Mouse (Mus musculus) kidney, embryonic 15.5 days (tissue): ENCODE measurements around the gene Jade2. TPM values are rescaled to one million over a fixed set of nuclear protein-coding genes. Genes with fewer than 3 reads are reported as not detected.
"Not testable (repeated sequence)": the region's sequence is repeated elsewhere in the genome, so short reads cannot be mapped to it uniquely, and the experiment has no call there.

Experiments used
- ATAC-seq: fragments of 200-750 bp; cut with Nextera tagmentation; replicated peaks from 2 replicates; pipeline ENCODE4 v1.8.0; 2017; ENCODE audit warnings: moderate TSS enrichment; ENCODE audit not compliant: low FRiP score
- H3K27ac ChIP-seq: fragments of 300-500 bp; sonication (generic); 2 replicates; pipeline ENCODE4 v1.5.1; 2015; ENCODE audit warnings: mild to moderate bottlenecking, inconsistent platforms
- H3K27me3 ChIP-seq: fragments of 300-500 bp; sonication (generic); 2 replicates; pipeline ENCODE4 v1.6.1; 2015; ENCODE audit warnings: inconsistent platforms
- H3K36me3 ChIP-seq: fragments of 300-500 bp; sonication (generic); 2 replicates; pipeline ENCODE4 v1.6.1; 2015; ENCODE audit warnings: inconsistent platforms
- H3K4me1 ChIP-seq: fragments of 300-500 bp; sonication (generic); 2 replicates; pipeline ENCODE4 v1.6.1; 2015; ENCODE audit warnings: inconsistent platforms
- H3K4me2 ChIP-seq: fragments of 300-500 bp; sonication (generic); 2 replicates; pipeline ENCODE4 v1.6.1; 2015; ENCODE audit warnings: moderate library complexity, mild to moderate bottlenecking, inconsistent platforms
- H3K4me3 ChIP-seq: fragments of 300-500 bp; sonication (generic); replicated peaks from 2 replicates; pipeline ENCODE4 v1.5.1; 2015; ENCODE audit warnings: mild to moderate bottlenecking, inconsistent platforms
- H3K9ac ChIP-seq: fragments of 300-500 bp; sonication (generic); 2 replicates; pipeline ENCODE4 v1.6.1; 2015; ENCODE audit warnings: mild to moderate bottlenecking, inconsistent platforms
- H3K9me3 ChIP-seq: fragments of 300-500 bp; sonication (generic); replicated peaks from 2 replicates; pipeline ENCODE4 v1.6.1; 2016; ENCODE audit warnings: inconsistent platforms
- WGBS: fragments of 180-500 bp; shearing (Covaris S2); methylation state at CpG from one replicate; pipeline ENCODE4 v1.1.7; 2015; ENCODE audit warnings: mixed read lengths; 5-methylcytosine and 5-hydroxymethylcytosine counted together
- polyA plus RNA-seq: library from polyadenylated mRNA; unstranded; fragments of >200 nt; fragmentation: Nextera tagmentation; extraction: Ambion mirVana; gene quantifications from 2 replicates; pipeline ENCODE4 v1.2.1, GENCODE M21; 2015

The Jade2 gene
- polyA plus RNA-seq, 1 experiment from 2014 or later, result 0.81 TPM

GRCm38 (mm10) chr11:51807108-51807879 lies 50.2 kb downstream of the Jade2 start:
- H3K9me3 ChIP-seq, result 0 out of 2 replicates have a peak, but pooled peaks cover 3% of the 10 kb centered on the region
- 43% methylated on average over 13 of the region's 13 CpGs for WGBS
- H3K4me3 ChIP-seq, result no peak overlapping the region
- H3K36me3 ChIP-seq, result no peaks in the 10 kb centered on the region
- peak overlapping the region; percentile 13; the same call in 1 of the 2 replicates for H3K27ac ChIP-seq
- H3K9ac ChIP-seq, result no peak overlapping the region
- H3K27me3 ChIP-seq, result no peaks in the 10 kb centered on the region
- peaks cover 14% of the 10 kb centered on the region for H3K4me1 ChIP-seq
- ATAC-seq, result no peak
- no peak overlapping the region for H3K4me2 ChIP-seq

GRCm38 (mm10) chr11:51805221-51805981 lies 52.1 kb downstream of the Jade2 start:
- H3K27me3 ChIP-seq, result no peaks in the 10 kb centered on the region
- H3K36me3 ChIP-seq, result no peaks in the 10 kb centered on the region
- H3K4me2 ChIP-seq, result peak overlapping the region; percentile 76
- peak overlapping the region; percentile 73 for H3K27ac ChIP-seq
- peak; percentile 82 for ATAC-seq
- peaks cover 17% of the 10 kb centered on the region for H3K4me1 ChIP-seq
- peak overlapping the region; percentile 55 for H3K4me3 ChIP-seq
- WGBS, result 21% methylated on average over 17 of the region's 17 CpGs
- H3K9me3 ChIP-seq, result no peaks in the 10 kb centered on the region
- peak overlapping the region; percentile 44; the same call in 1 of the 2 replicates for H3K9ac ChIP-seq

GRCm38 (mm10) chr11:51800634-51801325 lies 56.7 kb downstream of the Jade2 start:
- Histone ChIP-seq H3K27ac (no peak overlapping the region), H3K9me3 (no peaks in the 10 kb centered on the region), H3K27me3 (no peaks in the 10 kb centered on the region), H3K4me2 (no peak overlapping the region), H3K4me1 (peaks cover 7% of the 10 kb centered on the region), H3K36me3 (no peaks in the 10 kb centered on the region), H3K9ac (no peak overlapping the region), H3K4me3 (no peak overlapping the region)
- ATAC-seq, result no peak
- 45% methylated on average over 8 of the region's 8 CpGs for WGBS

GRCm38 (mm10) chr11:51796272-51796671 lies 61.2 kb downstream of the Jade2 start:
- Histone ChIP-seq H3K4me2 (no peak overlapping the region), H3K4me3 (no peak overlapping the region), H3K27me3 (no peaks in the 10 kb centered on the region), H3K9me3 (no peaks in the 10 kb centered on the region), H3K9ac (no peak overlapping the region), H3K4me1 (0 out of 2 replicates have a peak, but pooled peaks cover 3% of the 10 kb centered on the region), H3K36me3 (peaks cover 16% of the 10 kb centered on the region), H3K27ac (no peak overlapping the region)
- 78% methylated on average over 4 of the region's 4 CpGs for WGBS
- ATAC-seq, result no peak

GRCm38 (mm10) chr11:51790662-51791061 lies 66.8 kb downstream of the Jade2 start:
- no peak overlapping the region for H3K4me2 ChIP-seq
- no peaks in the 10 kb centered on the region for H3K27me3 ChIP-seq
- no peaks in the 10 kb centered on the region for H3K4me1 ChIP-seq
- H3K9me3 ChIP-seq, result no peaks in the 10 kb centered on the region
- no peak overlapping the region for H3K27ac ChIP-seq
- 85% methylated on average over 7 of the region's 7 CpGs for WGBS
- peaks cover 68% of the 10 kb centered on the region for H3K36me3 ChIP-seq
- ATAC-seq, result no peak
- H3K4me3 ChIP-seq, result no peak overlapping the region
- H3K9ac ChIP-seq, result no peak overlapping the region

- not testable (repeated sequence) for ATAC-seq, H3K4me3 ChIP-seq, H3K9me3 ChIP-seq, H3K27me3 ChIP-seq, H3K4me1 ChIP-seq, H3K4me2 ChIP-seq, H3K27ac ChIP-seq, H3K9ac ChIP-seq
- 89% methylated on average over 4 of the region's 4 CpGs for WGBS
- peaks cover 72% of the 10 kb centered on the region for H3K36me3 ChIP-seq
Measured at GRCm38 (mm10) chr11:51789735-51790134, 67.7 kb downstream of the Jade2 start.

GRCm38 (mm10) chr11:51785926-51786325 lies 71.5 kb downstream of the Jade2 start:
- Histone ChIP-seq H3K27me3 (no peaks in the 10 kb centered on the region), H3K9me3 (no peaks in the 10 kb centered on the region), H3K4me1 (no peaks in the 10 kb centered on the region), H3K4me3 (no peak overlapping the region), H3K9ac (no peak overlapping the region), H3K36me3 (peaks cover 85% of the 10 kb centered on the region), H3K27ac (no peak overlapping the region), H3K4me2 (no peak overlapping the region)
- no peak for ATAC-seq
- 90% methylated on average over 6 of the region's 6 CpGs for WGBS

- Histone ChIP-seq H3K4me3 (no peak overlapping the region), H3K9me3 (no peaks in the 10 kb centered on the region), H3K36me3 (peaks cover 74% of the 10 kb centered on the region), H3K27me3 (no peaks in the 10 kb centered on the region), H3K9ac (no peak overlapping the region), H3K4me1 (no peaks in the 10 kb centered on the region), H3K4me2 (no peak overlapping the region), H3K27ac (no peak overlapping the region)
- no peak for ATAC-seq
- 88% methylated on average over 6 of the region's 6 CpGs for WGBS
Measured at GRCm38 (mm10) chr11:51782721-51783120, 74.7 kb downstream of the Jade2 start.

- H3K9ac ChIP-seq, result no peak overlapping the region
- H3K36me3 ChIP-seq, result peaks cover 57% of the 10 kb centered on the region
- H3K9me3 ChIP-seq, result no peaks in the 10 kb centered on the region
- H3K4me3 ChIP-seq, result no peak overlapping the region
- H3K27me3 ChIP-seq, result no peaks in the 10 kb centered on the region
- H3K27ac ChIP-seq, result no peak overlapping the region
- ATAC-seq, result no peak
- H3K4me1 ChIP-seq, result no peaks in the 10 kb centered on the region
- 90% methylated on average over 9 of the region's 9 CpGs for WGBS
- H3K4me2 ChIP-seq, result no peak overlapping the region
Measured at GRCm38 (mm10) chr11:51780773-51781267, 76.6 kb downstream of the Jade2 start.

- H3K9me3 ChIP-seq, result no peaks in the 10 kb centered on the region
- no peaks in the 10 kb centered on the region for H3K4me1 ChIP-seq
- no peak overlapping the region for H3K27ac ChIP-seq
- H3K27me3 ChIP-seq, result no peaks in the 10 kb centered on the region
- 91% methylated on average over 5 of the region's 5 CpGs for WGBS
- no peak overlapping the region for H3K4me3 ChIP-seq
- ATAC-seq, result no peak
- H3K9ac ChIP-seq, result no peak overlapping the region
- H3K4me2 ChIP-seq, result no peak overlapping the region
- peaks cover 35% of the 10 kb centered on the region for H3K36me3 ChIP-seq
Measured at GRCm38 (mm10) chr11:51777478-51777877, 80.0 kb downstream of the Jade2 start.

GRCm38 (mm10) chr11:51775507-51775906 lies 81.9 kb downstream of the Jade2 start:
- H3K4me3 ChIP-seq, result no peak overlapping the region
- WGBS, result 86% methylated on average over 3 of the region's 3 CpGs

GRCm38 (mm10) chr11:51768296-51768695 lies 89.2 kb downstream of the Jade2 start:
- Histone ChIP-seq H3K27me3 (no peaks in the 10 kb centered on the region), H3K9me3 (no peaks in the 10 kb centered on the region), H3K4me2 (no peak overlapping the region), H3K36me3 (no peaks in the 10 kb centered on the region; the same call in none of the 2 replicates), H3K9ac (no peak overlapping the region), H3K4me3 (no peak overlapping the region), H3K4me1 (peaks cover 16% of the 10 kb centered on the region), H3K27ac (no peak overlapping the region)
- WGBS, result 45% methylated on average over 5 of the region's 5 CpGs
- ATAC-seq, result no peak

More at GRCm38 (mm10) chr11:51775507-51775906, 81.9 kb downstream of the Jade2 start:
- Histone ChIP-seq H3K36me3 (peaks cover 15% of the 10 kb centered on the region), H3K4me2 (no peak overlapping the region), H3K9me3 (no peaks in the 10 kb centered on the region), H3K27ac (no peak overlapping the region), H3K27me3 (no peaks in the 10 kb centered on the region), H3K4me1 (no peaks in the 10 kb centered on the region), H3K9ac (no peak overlapping the region)
- no peak for ATAC-seq
